Mouse (Mus musculus) lung, postnatal 0 days (tissue): Measurements from ENCODE around the gene Bcar3.

Experiments used
- CTCF ChIP-seq: IDR thresholded peaks from 2 replicates; pipeline ENCODE4 v1.5.1; 2016; ENCODE audit warnings: antibody characterized with exemption, mild to moderate bottlenecking
- EP300 ChIP-seq: IDR thresholded peaks from 2 replicates; pipeline ENCODE4 v1.6.1; 2016; ENCODE audit warnings: antibody characterized with exemption, mild to moderate bottlenecking, control low read depth

DNA sequence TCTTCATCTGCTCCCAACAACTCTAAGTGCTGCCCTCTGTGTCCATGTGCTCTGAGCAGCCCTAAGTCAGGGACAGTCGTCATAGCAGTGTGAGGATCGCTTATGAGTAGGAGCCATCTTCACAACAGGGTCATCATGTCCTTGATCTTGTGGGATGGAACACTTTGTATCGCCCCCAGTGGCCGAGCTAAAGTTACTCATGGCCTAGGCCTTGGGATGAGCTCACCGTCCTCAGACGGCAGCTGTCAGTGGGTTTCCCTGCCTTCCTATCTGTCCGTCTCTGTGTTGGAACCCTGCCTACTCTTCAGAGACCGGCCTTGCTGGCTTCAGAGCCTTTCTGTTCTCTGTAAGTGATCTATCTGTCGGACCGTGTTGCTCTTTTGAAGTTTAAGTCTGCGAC is 159.9 kb downstream of the Bcar3 start:
- TF ChIP-seq EP300 (no peak), CTCF (no peak)
